Mouse (Mus musculus) liver, embryonic 16.5 days (tissue): Measurements from ENCODE around the gene Tmem159. TPM values are rescaled to one million over a fixed set of nuclear protein-coding genes. Genes with fewer than 3 reads are reported as not detected.

Experiments used
- ATAC-seq: fragments of 200-750 bp; cut with Nextera tagmentation; 2 replicates; pipeline ENCODE4 v1.8.0; 2017; ENCODE audit warnings: low read depth, mild to moderate bottlenecking, moderate number of reproducible peaks, moderate library complexity
- H3K27ac ChIP-seq: fragments of 300-500 bp; sonication (generic); 2 replicates; pipeline ENCODE4 v1.5.1; 2014; ENCODE audit warnings: mild to moderate bottlenecking, low read length
- H3K27me3 ChIP-seq: fragments of 300-500 bp; sonication (generic); 2 replicates; pipeline ENCODE4 v1.6.1; 2014; ENCODE audit warnings: low read depth, low read length, mixed read lengths; ENCODE audit not compliant: control insufficient read depth, insufficient read depth
- H3K36me3 ChIP-seq: fragments of 300-500 bp; sonication (generic); 2 replicates; pipeline ENCODE4 v1.6.1; 2014; ENCODE audit warnings: mild to moderate bottlenecking; ENCODE audit not compliant: control insufficient read depth, insufficient read depth
- H3K4me1 ChIP-seq: fragments of 300-500 bp; sonication (generic); 2 replicates; pipeline ENCODE4 v1.6.1; 2014; ENCODE audit warnings: low read depth, low read length, mixed read lengths; ENCODE audit not compliant: control insufficient read depth
- H3K4me2 ChIP-seq: fragments of 300-500 bp; sonication (generic); 2 replicates; pipeline ENCODE4 v1.6.1; 2014; ENCODE audit warnings: low read depth, low read length, mixed read lengths
- H3K4me3 ChIP-seq: fragments of 300-500 bp; sonication (generic); 2 replicates; pipeline ENCODE4 v1.5.1; 2014; ENCODE audit warnings: low read depth, mild to moderate bottlenecking, low read length
- H3K9ac ChIP-seq: fragments of 300-500 bp; sonication (generic); 2 replicates; pipeline ENCODE4 v1.6.1; 2014; ENCODE audit warnings: low read depth, low read length
- H3K9me3 ChIP-seq: fragments of 300-500 bp; sonication (generic); replicated peaks from 2 replicates; pipeline ENCODE4 v1.6.1; 2016; ENCODE audit warnings: low read length; ENCODE audit not compliant: control insufficient read depth
- WGBS: fragments of 180-500 bp; shearing (Covaris S2); extraction: QIAGEN DNeasy Blood & Tissue Kit; methylation state at CpG from one replicate; pipeline ENCODE4 v1.1.7; 2014; ENCODE audit not compliant: insufficient replicate concordance; 5-methylcytosine and 5-hydroxymethylcytosine counted together
- polyA plus RNA-seq: library from polyadenylated mRNA; unstranded; fragments of >200 nt; fragmentation: Nextera tagmentation; extraction: Ambion mirVana; gene quantifications from 2 replicates; pipeline ENCODE4 v1.2.1, GENCODE M21; 2015

The Tmem159 gene
- polyA plus RNA-seq, 1 experiment from 2014 or later: 3.0 TPM

DNA sequence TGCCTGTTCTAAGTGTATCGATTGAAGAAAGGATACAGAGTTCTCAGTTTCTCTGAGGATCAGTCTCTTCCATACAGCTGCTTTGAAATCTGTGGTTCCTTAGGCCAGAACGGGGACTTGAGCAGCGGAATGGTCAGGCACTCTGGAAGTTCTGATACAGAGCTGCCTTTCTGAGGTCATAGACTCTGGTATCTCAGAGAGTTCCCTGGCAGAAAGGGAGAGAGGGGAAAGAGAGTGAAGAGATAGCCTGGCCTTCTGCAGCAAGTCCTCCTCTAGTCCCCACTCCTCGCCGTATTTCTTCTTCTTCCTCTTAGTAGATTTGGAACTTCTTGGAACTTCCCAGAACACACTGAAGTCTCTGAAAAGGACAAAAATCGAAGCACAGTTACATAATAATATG, 7.0 kb upstream of the Tmem159 start, which contains the start of gene Dnah3:
Gene Dnah3 (minus strand): TSS at position 101 of the 400 bp plus-strand sequence.
- WGBS: 59% methylated on average over 6 of the region's 6 CpGs
- H3K9me3 ChIP-seq: no peaks in the 10 kb centered on the region
- no peaks in the 10 kb centered on the region for H3K36me3 ChIP-seq
- H3K27ac ChIP-seq: no peak within 1 kb of the TSS
- H3K9ac ChIP-seq: no peak within 1 kb of the TSS
- no peaks in the 10 kb centered on the region for H3K4me1 ChIP-seq
- no peak for ATAC-seq
- no peaks in the 10 kb centered on the region for H3K27me3 ChIP-seq
- no peak within 1 kb of the TSS for H3K4me2 ChIP-seq
- no peak within 1 kb of the TSS for H3K4me3 ChIP-seq

GRCm38 (mm10) chr7:120097845-120098244, 4.3 kb upstream of the Tmem159 start:
- no peaks in the 10 kb centered on the region for H3K9me3 ChIP-seq
- H3K27me3 ChIP-seq: peaks cover under 1% of the 10 kb centered on the region; the same call in 1 of the 2 replicates
- H3K27ac ChIP-seq: no peak overlapping the region
- no peaks in the 10 kb centered on the region for H3K36me3 ChIP-seq
- H3K9ac ChIP-seq: no peak overlapping the region
- H3K4me2 ChIP-seq: no peak overlapping the region
- no peak overlapping the region for H3K4me3 ChIP-seq
- WGBS: 4% methylated on average over 7 of the region's 7 CpGs
- peaks cover under 1% of the 10 kb centered on the region for H3K4me1 ChIP-seq
- no peak for ATAC-seq

GRCm38 (mm10) chr7:120098403-120098802, 3.8 kb upstream of the Tmem159 start:
- no peak overlapping the region for H3K27ac ChIP-seq
- no peak overlapping the region for H3K4me2 ChIP-seq
- no peaks in the 10 kb centered on the region for H3K9me3 ChIP-seq
- no peak overlapping the region for H3K9ac ChIP-seq
- ATAC-seq: no peak
- no peak overlapping the region for H3K4me3 ChIP-seq
- 22% methylated on average over 9 of the region's 9 CpGs for WGBS
- no peaks in the 10 kb centered on the region for H3K36me3 ChIP-seq
- H3K4me1 ChIP-seq: peaks cover 3% of the 10 kb centered on the region
- peaks cover 3% of the 10 kb centered on the region; the same call in 1 of the 2 replicates for H3K27me3 ChIP-seq

DNA sequence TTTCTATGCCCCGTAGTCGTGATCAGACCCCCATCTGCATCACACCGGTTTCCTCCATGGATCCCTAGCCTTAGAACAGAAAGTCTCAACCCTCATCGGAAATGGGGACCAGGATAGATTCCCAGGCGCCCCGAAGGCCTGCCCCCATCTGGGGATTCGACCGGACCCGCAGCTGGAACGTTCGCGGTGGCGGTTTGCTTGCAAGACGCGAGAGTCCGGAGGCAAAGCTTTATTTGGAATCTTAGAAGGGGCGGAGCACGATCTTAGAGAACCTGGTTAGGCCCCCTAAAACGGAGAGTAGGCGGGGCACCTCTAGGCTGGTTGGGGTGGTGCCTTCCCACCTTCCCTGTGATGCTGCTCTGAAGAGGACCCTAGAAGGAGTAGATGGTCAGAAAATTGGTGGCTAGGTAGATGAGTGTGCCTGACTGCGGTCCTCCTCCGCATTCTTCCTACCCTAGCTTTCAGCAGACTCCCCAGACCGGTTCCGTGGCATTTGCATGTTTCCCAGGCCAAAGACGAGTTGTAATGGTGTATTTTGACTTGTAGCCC, 940 bp downstream of the Tmem159 start:
- no peak for ATAC-seq
- no peaks in the 10 kb centered on the region for H3K9me3 ChIP-seq
- peak overlapping the region; percentile 64 for H3K4me3 ChIP-seq
- no peaks in the 10 kb centered on the region for H3K36me3 ChIP-seq
- no peak overlapping the region; the same call in 1 of the 2 replicates for H3K9ac ChIP-seq
- peaks cover 3% of the 10 kb centered on the region; the same call in 1 of the 2 replicates for H3K27me3 ChIP-seq
- WGBS: 6% methylated on average over 25 of the region's 25 CpGs
- peaks cover 3% of the 10 kb centered on the region for H3K4me1 ChIP-seq
- H3K27ac ChIP-seq: no peak overlapping the region
- H3K4me2 ChIP-seq: peak overlapping the region; percentile 75

DNA sequence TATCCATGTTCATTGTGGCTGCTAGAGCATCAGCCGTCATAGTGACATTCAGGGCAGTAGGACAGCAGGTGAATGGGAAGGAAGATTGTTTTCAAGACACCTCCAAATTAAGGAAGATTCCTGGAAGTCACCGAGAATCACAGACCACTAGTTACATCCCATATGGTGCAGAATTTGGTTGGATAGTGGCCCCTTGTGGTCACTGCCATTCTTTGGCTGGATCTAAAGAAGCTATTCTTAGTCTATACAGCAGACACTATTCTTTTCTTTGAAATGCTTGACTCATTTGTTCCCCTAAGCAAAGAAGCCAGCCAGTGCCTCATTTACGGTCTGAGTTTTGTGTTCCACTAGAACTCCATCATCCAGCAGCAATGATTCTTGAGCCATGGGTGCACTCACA, 2.8 kb downstream of the Tmem159 start:
- Histone ChIP-seq H3K4me1 (peaks cover 3% of the 10 kb centered on the region), H3K9me3 (no peaks in the 10 kb centered on the region), H3K27ac (no peak overlapping the region), H3K4me2 (no peak overlapping the region), H3K27me3 (peaks cover 3% of the 10 kb centered on the region; the same call in 1 of the 2 replicates), H3K4me3 (no peak overlapping the region), H3K36me3 (no peaks in the 10 kb centered on the region), H3K9ac (no peak overlapping the region)
- ATAC-seq: no peak
- WGBS: 44% methylated on average over 3 of the region's 3 CpGs

DNA sequence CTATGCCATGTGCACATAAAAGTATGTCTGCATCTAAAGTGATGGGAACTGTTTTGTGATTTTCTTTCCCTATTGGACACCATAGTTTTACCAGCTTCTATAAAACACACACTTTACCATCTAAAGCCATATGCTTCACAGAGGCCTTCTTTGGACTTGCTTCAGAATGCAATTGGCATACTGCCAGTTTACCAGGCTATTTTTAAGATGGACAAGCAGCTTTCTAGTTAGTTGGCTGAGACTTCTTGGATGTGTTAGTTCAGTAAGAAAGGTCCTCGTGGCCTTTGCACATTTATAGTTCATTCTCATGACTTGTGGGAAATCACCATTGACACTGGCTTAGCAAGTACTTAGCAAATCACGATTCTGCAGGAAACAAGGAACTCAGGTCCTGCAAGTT, 4.2 kb downstream of the Tmem159 start:
- Histone ChIP-seq H3K4me3 (no peak overlapping the region), H3K4me1 (peaks cover 3% of the 10 kb centered on the region), H3K27me3 (peaks cover 3% of the 10 kb centered on the region; the same call in 1 of the 2 replicates), H3K9ac (no peak overlapping the region), H3K27ac (no peak overlapping the region), H3K4me2 (no peak overlapping the region), H3K36me3 (no peaks in the 10 kb centered on the region), H3K9me3 (no peaks in the 10 kb centered on the region)
- ATAC-seq: no peak
- 51% methylated on average over 2 of the region's 2 CpGs for WGBS

GRCm38 (mm10) chr7:120109676-120110075, 7.5 kb downstream of the Tmem159 start:
- no peak for ATAC-seq
- Histone ChIP-seq H3K27ac (no peak overlapping the region), H3K9me3 (no peaks in the 10 kb centered on the region), H3K4me3 (no peak overlapping the region), H3K36me3 (no peaks in the 10 kb centered on the region), H3K27me3 (no peaks in the 10 kb centered on the region), H3K4me2 (no peak overlapping the region), H3K9ac (no peak overlapping the region), H3K4me1 (no peaks in the 10 kb centered on the region)
- WGBS: 49% methylated on average over 5 of the region's 5 CpGs

DNA sequence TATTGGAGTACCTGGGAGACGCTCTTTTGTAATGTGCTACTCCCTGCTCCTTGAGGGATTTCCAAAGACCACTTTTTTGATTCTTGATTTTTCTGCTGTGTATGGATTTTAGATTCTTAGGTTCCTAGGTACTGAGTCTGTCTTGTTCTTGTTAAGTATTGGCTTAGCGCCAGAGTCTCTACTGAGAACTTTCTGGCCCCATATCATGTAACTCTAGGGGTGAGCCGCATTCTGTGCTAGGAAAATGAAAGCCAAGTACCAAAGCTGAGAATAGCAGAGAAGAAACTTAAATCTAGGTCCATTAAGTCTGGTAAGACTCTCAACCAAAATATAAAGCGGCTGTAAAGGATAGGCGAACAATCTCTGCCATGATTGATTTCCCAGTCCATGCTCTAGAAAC, 14.8 kb downstream of the Tmem159 start:
- Histone ChIP-seq H3K4me1 (no peaks in the 10 kb centered on the region), H3K9me3 (no peaks in the 10 kb centered on the region), H3K27me3 (no peaks in the 10 kb centered on the region), H3K27ac (no peak overlapping the region), H3K9ac (no peak overlapping the region), H3K4me3 (no peak overlapping the region), H3K4me2 (no peak overlapping the region), H3K36me3 (no peaks in the 10 kb centered on the region)
- ATAC-seq: no peak
- 69% methylated on average over 5 of the region's 5 CpGs for WGBS

- no peak for ATAC-seq
- H3K27ac ChIP-seq: no peak overlapping the region
- no peak overlapping the region for H3K4me2 ChIP-seq
- H3K4me1 ChIP-seq: no peaks in the 10 kb centered on the region
- no peak overlapping the region for H3K4me3 ChIP-seq
- H3K36me3 ChIP-seq: no peaks in the 10 kb centered on the region
- H3K9me3 ChIP-seq: no peaks in the 10 kb centered on the region
- H3K27me3 ChIP-seq: no peaks in the 10 kb centered on the region
- 55% methylated on average over 6 of the region's 6 CpGs for WGBS
- H3K9ac ChIP-seq: no peak overlapping the region
Observed at GRCm38 (mm10) chr7:120117529-120117928, 15.4 kb downstream of the Tmem159 start.
